Mouse (Mus musculus) left cerebral cortex, adult 8-10 months (tissue): ENCODE results near the gene Slc16a10. TPM values are rescaled to one million over a fixed set of nuclear protein-coding genes. Genes with fewer than 3 reads are reported as not detected.

Source experiments
- DNase-seq, 2 experiments: peaks; one replicate each; pipeline ENCODE4 v3.0.0; 2022; ENCODE audit warnings: low spot score in 2 of 2
- total RNA-seq, 4 experiments: library from RNA; stranded (reverse); gene quantifications; 2 replicates each; pipeline ENCODE4 v1.2.4; 2022

Slc16a10 gene
- total RNA-seq, 4 experiments from 2014 or later: 2.9 to 4.5 (median 3.6) TPM

- DNase-seq: no peak
Observed at GRCm38 (mm10) chr10:40113517-40114085, 28.5 kb downstream of the Slc16a10 start.

DNA sequence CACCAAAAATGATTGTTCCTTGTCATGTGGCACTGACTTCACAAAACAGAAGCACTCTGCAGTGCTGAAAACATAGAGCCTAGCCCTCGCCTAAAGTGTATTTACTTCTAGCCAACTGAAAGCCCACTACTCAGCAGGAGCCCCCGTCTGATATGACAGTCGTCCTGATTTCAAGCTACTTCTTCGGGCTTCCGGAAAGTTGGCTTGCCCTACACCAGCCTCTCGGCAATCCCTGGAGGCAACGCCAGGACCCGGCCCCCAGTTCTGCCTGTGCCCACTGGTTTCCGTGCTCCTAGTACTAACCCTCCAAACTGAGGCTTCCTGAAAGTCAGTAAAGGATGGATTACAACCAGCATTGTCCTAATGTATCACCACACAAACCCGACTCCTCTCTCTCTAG is 29.8 kb downstream of the Slc16a10 start:
- DNase-seq: no peak

DNA sequence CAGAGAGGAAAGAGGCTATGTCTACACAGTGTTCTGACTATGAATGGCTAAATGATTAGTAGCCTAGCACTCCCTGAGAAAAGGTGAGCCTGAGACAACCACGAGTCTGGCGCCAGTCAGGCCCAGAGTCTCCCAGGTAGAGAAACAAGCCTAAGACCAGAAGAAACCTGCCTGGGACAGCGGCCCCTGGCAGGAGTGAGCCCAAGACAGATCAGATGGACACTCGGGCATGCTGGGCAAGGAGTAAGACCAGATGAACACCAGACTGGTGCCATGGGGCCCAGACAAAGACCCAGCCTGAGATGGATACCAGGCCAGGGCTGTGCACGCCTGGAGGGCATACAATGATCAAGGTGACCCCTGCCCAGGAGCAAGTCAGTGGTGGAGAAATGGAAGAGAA is 32.5 kb downstream of the Slc16a10 start:
- DNase-seq: no peak

DNA sequence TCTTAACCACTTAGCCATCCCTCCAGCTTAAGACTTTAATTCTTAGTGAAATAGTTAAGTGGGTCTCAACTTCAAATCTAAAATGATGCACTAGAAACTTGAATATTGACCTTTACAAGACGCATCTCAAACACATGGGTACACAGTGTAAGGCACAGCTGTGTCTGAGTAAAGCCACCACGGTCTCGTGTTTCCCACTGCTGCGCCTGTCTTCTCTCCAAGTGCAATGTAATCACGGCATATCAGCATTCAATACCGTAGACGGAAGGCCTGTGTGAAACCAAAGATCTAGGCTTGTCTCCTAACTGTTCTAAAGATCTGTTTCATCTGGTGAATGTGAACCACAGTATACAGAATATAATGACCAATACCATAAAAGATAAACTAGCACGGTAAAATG is 33.1 kb downstream of the Slc16a10 start:
- DNase-seq: no peak

DNA sequence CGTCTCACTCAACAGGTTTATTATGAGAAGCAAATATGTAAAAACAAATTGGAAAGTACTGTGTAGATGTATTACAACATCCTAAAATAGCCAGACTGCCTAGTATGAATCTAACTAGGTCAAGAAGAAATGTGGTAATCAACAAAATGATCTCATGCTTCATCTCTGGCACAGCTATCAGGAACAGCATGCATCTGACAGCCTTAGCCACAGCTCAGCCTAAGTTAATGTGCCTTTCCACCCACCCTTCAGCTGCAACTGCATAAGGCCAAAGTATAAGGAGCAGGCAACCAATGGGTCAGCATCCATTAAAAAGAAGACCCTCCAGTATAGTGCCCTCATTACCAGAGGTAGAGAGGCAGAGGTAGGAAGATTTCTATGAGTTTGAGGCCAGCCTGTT is 34.1 kb downstream of the Slc16a10 start:
- DNase-seq: peak in 1 of 2 experiments; percentile 30

GRCm38 (mm10) chr10:40105174-40105573 is 36.9 kb downstream of the Slc16a10 start:
- no peak for DNase-seq

DNA sequence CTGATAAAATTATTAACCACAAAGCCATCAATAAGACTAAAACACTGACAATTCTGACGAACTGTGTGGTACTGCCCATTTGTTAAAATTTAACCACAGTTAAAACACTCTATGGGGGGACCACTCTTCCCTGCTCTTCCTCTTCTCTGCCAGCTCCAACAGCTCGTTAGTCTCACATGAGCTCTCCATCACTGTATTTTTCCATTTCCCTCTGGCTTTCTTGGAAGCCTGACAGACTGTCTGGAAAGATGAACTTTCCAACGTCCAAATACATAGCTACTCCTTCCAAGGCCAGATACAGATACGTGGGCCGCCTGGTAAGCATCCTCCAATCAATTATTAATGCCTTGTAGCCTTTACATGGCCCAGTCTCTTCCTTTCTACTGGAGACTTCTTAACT is 38.3 kb downstream of the Slc16a10 start:
- DNase-seq: no peak

DNA sequence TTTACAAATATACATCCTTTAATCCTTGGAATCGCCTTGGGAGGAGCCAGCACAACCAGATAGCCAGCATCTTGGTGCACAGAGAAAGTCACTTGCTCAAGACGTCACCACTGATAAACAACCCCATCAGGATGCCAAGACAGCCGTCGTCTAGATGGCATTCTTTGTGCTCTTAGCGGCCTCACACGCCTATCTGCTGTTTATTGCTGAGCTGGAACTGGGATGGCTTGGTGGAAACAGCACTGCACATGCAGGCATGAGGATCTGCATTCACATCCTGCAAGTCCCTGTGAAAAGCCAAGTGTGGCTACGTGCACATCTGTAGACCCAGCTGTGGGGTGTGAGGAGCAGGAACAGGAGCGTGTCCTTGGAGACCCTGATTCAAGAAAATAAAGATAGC is 39.1 kb downstream of the Slc16a10 start:
- DNase-seq: no peak

DNA sequence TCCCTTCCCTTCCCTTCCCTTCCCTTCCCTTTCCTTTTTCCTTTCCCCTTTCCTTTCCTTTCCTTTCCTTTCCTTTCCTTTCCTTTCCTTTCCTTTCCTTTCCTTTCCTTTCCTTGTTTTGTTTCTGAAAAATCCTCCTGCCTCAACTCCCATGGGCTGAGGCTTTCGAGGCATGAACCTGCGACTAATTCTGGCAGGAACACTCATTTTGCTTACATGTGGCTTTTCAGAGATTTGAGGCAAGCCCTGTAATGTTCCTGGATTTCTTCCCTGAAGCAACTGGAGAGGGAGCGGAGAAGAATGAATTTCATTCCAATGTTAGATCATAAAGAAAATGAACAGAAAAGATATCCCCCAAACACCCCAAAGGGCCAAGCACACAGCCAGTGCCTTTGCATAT is 39.9 kb downstream of the Slc16a10 start:
- DNase-seq: no peak

GRCm38 (mm10) chr10:40098441-40098840 is 43.6 kb downstream of the Slc16a10 start:
- DNase-seq: no peak

DNA sequence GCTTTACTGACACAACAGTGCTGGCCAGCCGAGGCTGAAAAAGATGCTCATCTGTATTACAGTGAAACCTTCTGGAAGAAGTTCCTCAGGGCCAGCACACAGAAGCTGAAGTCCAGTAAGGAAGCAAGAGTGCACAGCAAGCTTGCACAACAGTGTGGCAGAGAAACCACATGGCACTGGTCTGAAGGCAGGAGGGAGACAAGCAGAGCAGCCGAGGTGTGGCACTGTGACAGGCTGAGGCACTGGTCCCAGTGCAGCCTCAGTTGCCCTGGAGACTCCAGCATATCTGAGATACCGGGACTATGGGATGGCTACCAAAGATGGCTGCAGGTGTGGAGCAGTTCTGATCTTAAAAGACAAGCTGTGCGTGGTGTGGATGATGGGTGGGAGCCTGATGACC is 44.5 kb downstream of the Slc16a10 start:
- DNase-seq: no peak

- no peak for DNase-seq
Observed at GRCm38 (mm10) chr10:40094752-40095151, 47.3 kb downstream of the Slc16a10 start.

DNA sequence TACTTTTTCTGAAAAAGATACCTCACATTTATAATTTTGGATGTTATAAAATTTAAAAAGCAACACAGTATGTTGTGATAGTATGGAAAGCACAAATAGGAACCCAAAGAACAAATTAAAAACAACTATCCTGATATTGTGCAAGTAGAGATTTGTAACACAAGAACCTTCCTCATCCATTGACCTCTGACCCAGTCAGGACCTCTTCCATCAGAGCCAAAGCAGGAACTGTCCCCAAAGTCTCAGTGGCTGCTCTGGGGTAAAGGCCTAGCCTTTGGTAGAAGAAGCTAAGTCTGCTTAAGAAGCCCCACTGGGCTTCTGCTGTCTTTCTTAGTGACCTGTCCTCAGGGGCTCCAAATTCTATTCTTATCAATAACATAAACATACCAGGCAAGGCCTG is 48.5 kb downstream of the Slc16a10 start:
- DNase-seq: no peak

DNA sequence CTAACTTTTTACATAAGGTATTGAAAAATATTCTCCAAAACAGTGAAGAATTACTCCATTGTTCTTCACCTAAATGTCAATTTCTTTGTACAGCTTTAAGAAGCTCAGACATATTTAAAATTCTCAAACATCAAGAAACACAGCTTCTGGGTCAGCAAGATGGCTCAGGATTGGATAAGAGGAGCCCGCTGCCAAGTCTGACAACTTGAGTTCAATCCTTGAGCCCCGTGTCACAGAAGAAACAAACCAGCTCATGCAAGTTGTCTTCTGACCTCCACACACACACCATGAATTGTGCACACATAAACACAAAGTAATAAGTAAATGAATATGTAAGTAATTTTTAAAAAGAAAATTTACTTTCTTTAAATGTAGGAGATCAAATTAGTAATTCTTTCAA is 50.6 kb downstream of the Slc16a10 start:
- DNase-seq: no peak

GRCm38 (mm10) chr10:40090504-40091428 is 51.3 kb downstream of the Slc16a10 start:
- no peak for DNase-seq

DNA sequence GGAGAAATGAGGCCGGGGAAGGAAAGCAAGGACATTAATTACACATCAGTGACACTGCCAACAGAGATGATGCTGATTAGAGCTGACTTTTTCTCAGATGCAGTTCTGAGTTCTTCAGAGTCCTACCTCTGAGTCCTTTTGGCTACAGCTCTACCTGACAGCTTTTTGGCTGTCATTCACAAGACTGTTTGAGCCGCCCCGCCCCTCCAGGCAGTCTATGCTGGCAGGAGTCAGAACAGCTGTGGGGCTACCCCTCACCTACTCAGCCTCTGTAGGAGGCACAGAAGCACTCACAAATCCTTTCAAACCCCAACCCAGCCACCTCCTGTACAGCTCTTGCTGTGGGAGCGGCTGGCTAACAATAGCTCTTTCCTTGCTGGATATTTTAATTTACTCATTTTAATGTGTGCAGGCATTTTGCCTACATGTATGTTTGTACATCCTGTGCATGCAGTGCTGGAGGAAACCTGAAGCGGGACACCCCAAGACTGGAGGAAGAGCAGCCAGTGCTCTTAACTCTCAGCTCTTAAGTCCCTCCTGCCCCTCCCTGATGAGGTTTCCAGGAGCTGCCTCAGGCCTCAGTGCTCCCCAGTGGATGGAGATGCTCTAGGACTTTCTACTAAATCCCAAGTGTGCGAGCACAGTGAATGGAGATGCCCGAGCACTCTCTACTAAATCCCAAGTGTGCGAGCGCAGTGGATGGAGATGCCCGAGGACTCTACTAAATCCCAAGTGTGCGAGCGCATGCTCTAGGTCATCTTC is 57.5 kb downstream of the Slc16a10 start:
- DNase-seq: peak in 1 of 2 experiments; percentile 29

DNA sequence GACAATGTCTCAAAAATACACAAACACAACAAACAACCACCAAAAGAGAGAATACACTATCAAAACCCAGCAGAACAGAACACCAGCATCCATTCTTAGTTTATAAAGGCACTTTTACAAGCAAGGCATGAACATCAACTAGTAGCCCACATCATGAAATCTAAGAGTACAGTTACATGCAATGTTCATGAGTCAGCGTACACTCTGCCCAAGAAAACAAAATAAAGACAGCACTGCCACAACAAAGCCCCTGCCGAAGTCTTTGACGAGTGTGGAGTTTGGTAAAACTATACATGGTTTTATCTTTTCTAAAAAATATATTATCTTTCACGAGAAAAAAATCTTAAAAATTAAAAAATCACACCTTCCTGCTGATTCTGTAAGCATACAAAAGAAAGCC is 58.5 kb downstream of the Slc16a10 start:
- DNase-seq: no peak

DNA sequence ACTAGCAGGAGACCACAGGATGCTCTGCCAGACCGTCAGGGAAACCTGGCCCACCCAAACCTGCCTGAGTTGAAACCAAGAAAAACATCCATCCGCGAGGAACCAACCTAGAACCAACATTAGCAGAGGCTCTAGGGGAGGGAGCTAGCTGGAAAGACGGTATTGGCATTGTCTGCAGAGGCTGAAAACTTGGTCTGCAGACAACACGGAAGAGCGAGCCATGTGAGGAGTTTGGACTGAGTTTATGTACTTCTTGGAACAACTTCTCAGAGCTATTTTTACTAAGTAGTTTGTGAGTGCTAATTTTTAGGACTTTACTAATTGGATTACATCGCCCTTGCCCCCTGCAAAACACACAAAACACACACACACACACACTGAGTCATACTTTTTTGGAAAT is 59.4 kb downstream of the Slc16a10 start:
- DNase-seq: no peak

DNA sequence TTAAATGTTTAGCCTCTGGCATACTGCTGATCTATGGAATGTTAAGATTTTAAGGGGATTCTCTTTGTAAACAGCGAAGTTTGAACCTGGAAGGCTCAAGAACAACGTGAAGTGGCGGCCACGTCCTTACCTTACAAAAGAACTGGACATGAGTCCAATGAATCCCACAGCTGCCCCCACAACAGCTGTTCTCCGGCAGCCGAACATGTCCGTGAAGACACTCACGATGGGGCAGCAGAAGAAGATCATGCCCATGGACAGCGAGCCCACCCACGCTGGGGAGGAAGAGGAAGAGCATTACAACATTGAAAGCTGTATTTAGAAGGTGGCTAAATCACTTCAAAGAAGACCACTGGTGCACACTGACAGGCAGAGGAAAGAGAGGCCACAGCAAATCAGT is 61.5 kb downstream of the Slc16a10 start:
- DNase-seq: no peak

DNA sequence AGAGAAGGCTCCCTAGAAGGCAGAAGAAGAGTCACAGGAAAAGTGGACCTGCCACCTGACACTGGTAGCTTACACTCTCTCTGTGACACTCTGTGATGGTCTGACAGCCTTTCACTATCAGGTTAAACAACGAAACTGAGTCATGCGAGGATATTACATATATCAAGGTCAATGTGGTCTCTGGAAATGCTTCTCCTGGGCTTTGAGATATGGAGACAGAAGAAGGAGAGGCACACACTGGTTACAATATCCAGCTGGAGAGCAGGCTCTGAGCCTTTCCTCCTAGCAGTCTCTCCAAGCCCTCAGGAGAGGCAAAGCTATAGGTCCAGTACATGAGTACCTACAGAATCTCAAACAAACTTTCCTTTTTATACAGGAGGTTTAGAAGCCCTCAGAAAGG is 62.8 kb downstream of the Slc16a10 start:
- no peak for DNase-seq

- DNase-seq: no peak
Observed at GRCm38 (mm10) chr10:40077960-40078353, 64.1 kb downstream of the Slc16a10 start.

- DNase-seq: no peak
Observed at GRCm38 (mm10) chr10:40077346-40077959, 64.6 kb downstream of the Slc16a10 start.
